Mouse (Mus musculus): ENCODE results near the gene Setdb1.
"Not testable (repeated sequence)": the region's sequence is repeated elsewhere in the genome, so short reads cannot be mapped to it uniquely, and the experiment has no call there.

DNA sequence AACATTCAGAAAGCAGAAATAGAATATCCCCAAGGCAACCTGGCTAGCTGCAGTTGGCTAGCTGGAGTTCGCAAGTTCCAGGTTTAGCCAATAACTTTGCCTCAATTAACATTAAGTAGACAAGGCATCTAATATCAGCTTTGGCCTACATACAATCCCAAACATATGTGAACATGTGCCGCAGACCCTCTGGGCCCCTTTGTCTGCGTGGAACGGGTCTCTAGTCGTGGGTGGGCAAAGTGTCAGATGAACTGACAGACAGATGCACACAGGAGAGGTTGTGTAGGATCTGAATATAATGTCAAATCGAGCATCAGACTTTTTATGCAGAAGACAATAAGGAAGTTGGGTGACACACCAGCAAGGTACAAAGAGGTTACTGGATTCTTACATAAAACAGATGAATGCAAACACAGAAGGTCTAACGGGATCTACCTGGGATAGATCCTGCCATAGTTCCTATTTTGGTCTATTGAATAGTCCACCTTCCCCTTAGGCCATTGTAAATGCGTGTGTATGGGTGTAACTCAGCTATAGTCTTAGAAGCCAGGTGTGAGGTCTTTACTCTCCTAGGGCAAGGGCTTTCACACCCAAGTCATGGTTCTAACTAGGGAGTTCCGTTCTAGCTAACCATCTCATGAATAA is 13.5 kb downstream of the Setdb1 start:
- TF ChIP-seq MAZ (IDR thresholded peaks at IDR 0.05; ENCODE audit: low read depth, low read length); ZC3H11A (IDR thresholded peaks at IDR 0.05; ENCODE audit: low read depth, low read length); CTCF (conservative IDR thresholded peaks at IDR 0.05 in 1 of 2, IDR thresholded peaks at IDR 0.05 in 1 of 2; ENCODE audit: low read depth in 2 of 2, low read length in 2 of 2): not testable (repeated sequence)
